Mouse (Mus musculus): ENCODE data around the gene Ube2l3.

GRCm38 (mm10) chr16:17209404-17209960, 7.0 kb upstream of the Ube2l3 start:
- TF ChIP-seq CTCF (IDR thresholded peaks at IDR 0.05; ENCODE audit: low read depth), result no peak
- no peak for TF ChIP-seq EP300 (IDR thresholded peaks at IDR 0.05; ENCODE audit: low read depth)

Measured in liver, embryonic 14.5 days (tissue).